Comparison of ENCODE assay signal across 7 mouse cellular contexts in genomic region chr10:103141532-103141931, GRCm38 (mm10).
DNase-seq lines count a peak whose midpoint lies in the region; ATAC-seq lines count a peak whose summit lies in the region.

No protein-coding gene starts in this region.

- intact Hi-C loops in left cerebral cortex, postnatal 10 days (cut with DNase I), result loop anchor here (5.0 kb wide), 1 partner anchor 269 kb away; no protein-coding TSS in a partner anchor

- peak; percentile 11 to 15 for DNase-seq in left cerebral cortex, postnatal 10 days (ENCODE audit: extremely low spot score in 1 of 2, low spot score in 2 of 2)
- DNase-seq in left cerebral cortex, adult 11 months (ENCODE audit: low spot score), result no peak
- peak; percentile 51 for DNase-seq in brain, adult 2 months (ENCODE audit: low read depth, low spot score)
- peak; percentile 4 for DNase-seq in fibroblast of lung, adult 2 months (ENCODE audit: low read depth)
- DNase-seq in retina, embryonic 14.5 days (ENCODE audit: low spot score), result peak; percentile 64
- DNase-seq in gastrocnemius, postnatal 10 days, result no peak

- no peak for ATAC-seq in megakaryocyte progenitor cell, adult 5-6 weeks (replicated peaks; ENCODE audit: poor library complexity)

Comparison
In these comparisons a context has a peak if more than half of its experiments do, and no peak if none do; other contexts are left out.
1. DNase-seq: peak in left cerebral cortex, postnatal 10 days (2 of 2), brain, adult 2 months (single experiment), fibroblast of lung, adult 2 months (single experiment) and retina, embryonic 14.5 days (single experiment); none in left cerebral cortex, adult 11 months (single experiment) and gastrocnemius, postnatal 10 days (single experiment).